Mouse (Mus musculus): ENCODE results near the gene Eno4.
A peak's percentile ranks its signal among the peaks of the same experiment; 100 is the strongest.
"Not testable (repeated sequence)": the region's sequence is repeated elsewhere in the genome, so short reads cannot be mapped to it uniquely, and the experiment has no call there.

Gene Eno4

GRCm38 (mm10) chr19:58942841-58943828 is at the start of gene Eno4, which contains the start of gene Hspa12a:
Gene Eno4 (plus strand): TSS chr19:58943425.
Gene Hspa12a (minus strand): TSS chr19:58943654.
- peak; percentile 97 for DNase-seq (ENCODE audit: low read depth, low spot score)

- no peak for DNase-seq (ENCODE audit: low read depth, low spot score)
These were observed 47.0 kb upstream of the Eno4 start for GRCm38 (mm10) chr19:58896216-58896615.

GRCm38 (mm10) chr19:58900471-58900870 is 42.8 kb upstream of the Eno4 start:
- not testable (repeated sequence) for DNase-seq (ENCODE audit: low read depth, low spot score)

- DNase-seq (ENCODE audit: low read depth, low spot score), result no peak
These were observed 39.9 kb upstream of the Eno4 start for GRCm38 (mm10) chr19:58903079-58903898.

- peak; percentile 83 for DNase-seq (ENCODE audit: low read depth, low spot score)
These were observed 39.3 kb upstream of the Eno4 start for GRCm38 (mm10) chr19:58903899-58904327.

- no peak for DNase-seq (ENCODE audit: low read depth, low spot score)
These were observed 36.5 kb upstream of the Eno4 start for GRCm38 (mm10) chr19:58906685-58907084.

GRCm38 (mm10) chr19:58908018-58908417 is 35.2 kb upstream of the Eno4 start:
- DNase-seq (ENCODE audit: low read depth, low spot score), result no peak

GRCm38 (mm10) chr19:58910941-58911368 is 32.3 kb upstream of the Eno4 start:
- DNase-seq (ENCODE audit: low read depth, low spot score), result peak; percentile 25

- peak; percentile 81 for DNase-seq (ENCODE audit: low read depth, low spot score)
These were observed 31.8 kb upstream of the Eno4 start for GRCm38 (mm10) chr19:58911386-58911785.

- DNase-seq (ENCODE audit: low read depth, low spot score), result no peak
These were observed 29.9 kb upstream of the Eno4 start for GRCm38 (mm10) chr19:58913301-58913700.

GRCm38 (mm10) chr19:58918597-58918996 is 24.6 kb upstream of the Eno4 start:
- no peak for DNase-seq (ENCODE audit: low read depth, low spot score)

- no peak for DNase-seq (ENCODE audit: low read depth, low spot score)
These were observed 24.1 kb upstream of the Eno4 start for GRCm38 (mm10) chr19:58919148-58919547.

- DNase-seq (ENCODE audit: low read depth, low spot score), result no peak
These were observed 12.0 kb upstream of the Eno4 start for GRCm38 (mm10) chr19:58931081-58931800.

GRCm38 (mm10) chr19:58933062-58933461 is 10.2 kb upstream of the Eno4 start:
- no peak for DNase-seq (ENCODE audit: low read depth, low spot score)

- DNase-seq (ENCODE audit: low read depth, low spot score), result no peak
These were observed 2.7 kb downstream of the Eno4 start for GRCm38 (mm10) chr19:58945959-58946358.

GRCm38 (mm10) chr19:58951521-58951920 is 8.3 kb downstream of the Eno4 start:
- no peak for DNase-seq (ENCODE audit: low read depth, low spot score)

GRCm38 (mm10) chr19:58952236-58952635 is 9.0 kb downstream of the Eno4 start:
- no peak for DNase-seq (ENCODE audit: low read depth, low spot score)

GRCm38 (mm10) chr19:58954779-58955178 is 11.6 kb downstream of the Eno4 start:
- DNase-seq (ENCODE audit: low read depth, low spot score), result no peak

- DNase-seq (ENCODE audit: low read depth, low spot score), result no peak
These were observed 19.8 kb downstream of the Eno4 start for GRCm38 (mm10) chr19:58963011-58963410.

- no peak for DNase-seq (ENCODE audit: low read depth, low spot score)
These were observed 25.7 kb downstream of the Eno4 start for GRCm38 (mm10) chr19:58968731-58969506.

- no peak for DNase-seq (ENCODE audit: low read depth, low spot score)
These were observed 27.6 kb downstream of the Eno4 start for GRCm38 (mm10) chr19:58970826-58971225.

Data from forelimb bud, embryonic 11.5 days (tissue).